Mouse (Mus musculus): ENCODE measurements around the gene Arl4d.
"Not testable (repeated sequence)": the region's sequence is repeated elsewhere in the genome, so short reads cannot be mapped to it uniquely, and the experiment has no call there.

DNA sequence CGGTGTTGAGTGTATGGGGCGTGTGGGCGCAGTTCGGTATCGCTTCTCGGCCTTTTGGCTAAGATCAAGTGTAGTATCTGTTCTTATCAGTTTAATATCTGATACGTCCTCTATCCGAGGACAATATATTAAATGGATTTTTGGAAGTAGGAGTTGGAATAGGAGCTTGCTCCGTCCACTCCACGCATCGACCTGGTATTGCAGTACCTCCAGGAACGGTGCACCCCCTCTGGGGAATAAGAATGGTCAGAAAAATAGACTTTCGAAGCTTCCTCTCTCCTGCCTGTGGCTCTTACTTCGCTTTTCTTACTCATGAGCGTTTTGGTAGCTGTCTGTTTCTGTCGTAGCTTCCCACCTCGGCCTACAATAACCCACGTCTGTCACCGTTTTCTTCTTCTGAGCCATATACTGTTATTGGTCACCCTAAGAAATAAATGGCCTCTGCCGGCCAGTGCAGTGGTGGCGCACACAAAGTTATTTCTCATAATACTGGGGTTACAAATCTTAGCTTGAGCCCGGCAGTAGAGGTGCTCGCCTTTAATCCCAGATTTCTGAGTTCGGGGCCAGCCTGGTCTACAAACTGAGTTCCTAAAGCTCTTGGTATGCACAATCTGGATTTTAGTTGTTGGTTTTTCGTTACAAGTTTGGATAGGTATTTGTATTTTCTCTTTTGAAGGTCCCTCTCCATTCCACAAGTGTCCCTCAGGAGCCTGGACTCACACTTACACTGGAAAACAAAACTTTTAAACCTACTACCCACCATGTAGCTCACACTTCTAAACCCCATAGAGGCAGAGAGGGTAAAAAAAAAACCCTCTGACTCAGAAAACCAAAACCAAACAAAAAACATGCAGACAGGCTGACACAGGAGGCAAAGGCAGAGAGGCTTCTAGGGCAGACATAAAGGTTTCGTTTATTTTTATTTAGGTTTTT, 23.4 kb upstream of the Arl4d start:
- not testable (repeated sequence) for TF ChIP-seq CTCF (IDR thresholded peaks at IDR 0.05; ENCODE audit: low read depth); EP300 (optimal IDR thresholded peaks at IDR 0.05)

Data from stomach, postnatal 0 days (tissue).